Mouse (Mus musculus): ENCODE results near the gene Btbd19. TPM values are rescaled to one million over a fixed set of nuclear protein-coding genes. Genes with fewer than 3 reads are reported as not detected.
A peak's percentile ranks its signal among the peaks of the same experiment; 100 is the strongest.

The Btbd19 gene
- polyA plus RNA-seq, 1 experiment from 2014 or later = 3.5 TPM

- Histone ChIP-seq H3K4me3 (ENCODE audit: low read depth, low read length) (no peak overlapping the region), H3K36me3 (ENCODE audit: control insufficient read depth, insufficient read depth) (peaks cover 21% of the 10 kb centered on the region; the same call in 1 of the 2 replicates), H3K27me3 (replicated peaks; ENCODE audit: control insufficient read depth, insufficient read depth, low read length) (no peaks in the 10 kb centered on the region), H3K4me1 (replicated peaks; ENCODE audit: control insufficient read depth, insufficient read depth, low read length) (no peaks in the 10 kb centered on the region), H3K9me3 (ENCODE audit: control insufficient read depth) (no peaks in the 10 kb centered on the region), H3K27ac (ENCODE audit: low read depth, low read length) (no peak overlapping the region), H3K4me2 (replicated peaks; ENCODE audit: low read depth) (no peak overlapping the region), H3K9ac (ENCODE audit: low read depth, low read length) (no peak overlapping the region)
- ATAC-seq = peak; percentile 43; the same call in 1 of the 2 replicates
- no peak for TF ChIP-seq CTCF (IDR thresholded peaks at IDR 0.05; ENCODE audit: low read depth)
- 79% methylated on average over 5 of the region's 5 CpGs for WGBS
These were observed 54.3 kb downstream of the Btbd19 start for GRCm38 (mm10) chr4:117071183-117071582.

- Histone ChIP-seq H3K27ac (ENCODE audit: low read depth, low read length) (no peak overlapping the region), H3K27me3 (replicated peaks; ENCODE audit: control insufficient read depth, insufficient read depth, low read length) (no peaks in the 10 kb centered on the region), H3K4me3 (ENCODE audit: low read depth, low read length) (no peak overlapping the region), H3K4me2 (replicated peaks; ENCODE audit: low read depth) (no peak overlapping the region), H3K36me3 (ENCODE audit: control insufficient read depth, insufficient read depth) (peaks cover 23% of the 10 kb centered on the region; the same call in 1 of the 2 replicates), H3K4me1 (replicated peaks; ENCODE audit: control insufficient read depth, insufficient read depth, low read length) (no peaks in the 10 kb centered on the region), H3K9ac (ENCODE audit: low read depth, low read length) (no peak overlapping the region), H3K9me3 (ENCODE audit: control insufficient read depth) (no peaks in the 10 kb centered on the region)
- ATAC-seq = no peak
- no peak for TF ChIP-seq CTCF (IDR thresholded peaks at IDR 0.05; ENCODE audit: low read depth)
- WGBS = 76% methylated on average over 4 of the region's 4 CpGs
These were observed 54.9 kb downstream of the Btbd19 start for GRCm38 (mm10) chr4:117070624-117071023.

GRCm38 (mm10) chr4:117069647-117070046 lies 55.9 kb downstream of the Btbd19 start:
- no peaks in the 10 kb centered on the region for H3K27me3 ChIP-seq (replicated peaks; ENCODE audit: control insufficient read depth, insufficient read depth, low read length)
- H3K4me1 ChIP-seq (replicated peaks; ENCODE audit: control insufficient read depth, insufficient read depth, low read length) = no peaks in the 10 kb centered on the region
- 97% methylated on average over 1 of the region's 1 CpGs for WGBS
- H3K27ac ChIP-seq (ENCODE audit: low read depth, low read length) = no peak overlapping the region
- no peak overlapping the region for H3K4me3 ChIP-seq (ENCODE audit: low read depth, low read length)
- no peak overlapping the region for H3K4me2 ChIP-seq (replicated peaks; ENCODE audit: low read depth)
- peaks cover 24% of the 10 kb centered on the region; the same call in 1 of the 2 replicates for H3K36me3 ChIP-seq (ENCODE audit: control insufficient read depth, insufficient read depth)
- H3K9ac ChIP-seq (ENCODE audit: low read depth, low read length) = no peak overlapping the region
- H3K9me3 ChIP-seq (ENCODE audit: control insufficient read depth) = no peaks in the 10 kb centered on the region
- no peak for TF ChIP-seq CTCF (IDR thresholded peaks at IDR 0.05; ENCODE audit: low read depth)
- no peak for ATAC-seq

Small RNA genes within 50 kb of the gene (microRNA-seq; reads per million reads assigned to microRNA genes)
- not detected for gene Gm22398

Other genes starting within 250 kb of the Btbd19 start
- 1.9 and 2.1 TPM in 2 replicates for gene Zswim5, start 248.3 kb downstream of the Btbd19 start, polyA plus RNA-seq (2015; fragmentation: Nextera tagmentation; extraction: Ambion mirVana)
- 53.9 and 56.9 TPM in 2 replicates for gene Urod, start 131.3 kb downstream of the Btbd19 start, polyA plus RNA-seq (2015; fragmentation: Nextera tagmentation; extraction: Ambion mirVana)
- 25.1 and 25.7 TPM in 2 replicates for gene Hectd3, start 130.4 kb downstream of the Btbd19 start, polyA plus RNA-seq (2015; fragmentation: Nextera tagmentation; extraction: Ambion mirVana)
- 16.1 TPM in 2 replicates for gene Eif2b3, start 106.3 kb downstream of the Btbd19 start, polyA plus RNA-seq (2015; fragmentation: Nextera tagmentation; extraction: Ambion mirVana)
- gene Ptch2, start 29.6 kb downstream of the Btbd19 start, polyA plus RNA-seq (2015; fragmentation: Nextera tagmentation; extraction: Ambion mirVana) = 1.3 and 1.4 TPM in 2 replicates
- gene Tctex1d4, start 1.1 kb upstream of the Btbd19 start, polyA plus RNA-seq (2015; fragmentation: Nextera tagmentation; extraction: Ambion mirVana) = 0.22 TPM in 2 replicates
- 5.3 and 7.0 TPM in 2 replicates for gene Plk3, start 8.2 kb upstream of the Btbd19 start, polyA plus RNA-seq (2015; fragmentation: Nextera tagmentation; extraction: Ambion mirVana)
- 563 and 564 TPM in 2 replicates for gene Rps8, start 30.5 kb upstream of the Btbd19 start, polyA plus RNA-seq (2015; fragmentation: Nextera tagmentation; extraction: Ambion mirVana)
- gene Kif2c, start 56.9 kb upstream of the Btbd19 start, polyA plus RNA-seq (2015; fragmentation: Nextera tagmentation; extraction: Ambion mirVana) = 6.8 and 7.9 TPM in 2 replicates
- gene Tmem53, start 126.2 kb upstream of the Btbd19 start, polyA plus RNA-seq (2015; fragmentation: Nextera tagmentation; extraction: Ambion mirVana) = 12.8 and 14.0 TPM in 2 replicates
- 0.12 and 0.22 TPM in 2 replicates for gene Armh1, start 126.4 kb upstream of the Btbd19 start, polyA plus RNA-seq (2015; fragmentation: Nextera tagmentation; extraction: Ambion mirVana)

Measured in intestine, postnatal 0 days (tissue).